Mouse (Mus musculus) lung, embryonic 14.5 days (tissue): ENCODE data around the gene Amn1. TPM values are rescaled to one million over a fixed set of nuclear protein-coding genes. Genes with fewer than 3 reads are reported as not detected.
"Not testable (repeated sequence)": the region's sequence is repeated elsewhere in the genome, so short reads cannot be mapped to it uniquely, and the experiment has no call there.

ENCODE experiments used
- ATAC-seq: fragments of 200-750 bp; cut with Nextera tagmentation; 2 replicates; pipeline ENCODE4 v1.8.0; 2017; ENCODE audit warnings: mild to moderate bottlenecking, moderate TSS enrichment, moderate library complexity; ENCODE audit not compliant: insufficient read depth
- DNase-seq: peaks from one replicate; pipeline ENCODE4 v3.0.0-alpha.2; 2015
- H3K27ac ChIP-seq: fragments of 300-500 bp; sonication (generic); 2 replicates; pipeline ENCODE4 v1.5.1; 2014; ENCODE audit warnings: low read depth, mild to moderate bottlenecking, moderate library complexity
- H3K27me3 ChIP-seq: fragments of 300-500 bp; sonication (generic); 2 replicates; pipeline ENCODE4 v1.6.1; 2014; ENCODE audit warnings: low read length, control low read depth; ENCODE audit not compliant: insufficient read depth
- H3K36me3 ChIP-seq: fragments of 300-500 bp; sonication (generic); 2 replicates; pipeline ENCODE4 v1.6.1; 2014; ENCODE audit warnings: control low read depth; ENCODE audit not compliant: insufficient read depth
- H3K4me1 ChIP-seq: fragments of 300-500 bp; sonication (generic); 2 replicates; pipeline ENCODE4 v1.6.1; 2014; ENCODE audit warnings: antibody characterized with exemption, control low read depth; ENCODE audit not compliant: insufficient read depth
- H3K4me2 ChIP-seq: fragments of 300-500 bp; sonication (generic); 2 replicates; pipeline ENCODE4 v1.6.1; 2014; ENCODE audit warnings: mild to moderate bottlenecking
- H3K4me3 ChIP-seq: fragments of 300-500 bp; sonication (generic); 2 replicates; pipeline ENCODE4 v1.5.1; 2014; ENCODE audit warnings: low read depth, low read length
- H3K9ac ChIP-seq: fragments of 300-500 bp; sonication (generic); 2 replicates; pipeline ENCODE4 v1.6.1; 2014
- H3K9me3 ChIP-seq: fragments of 300-500 bp; sonication (generic); 2 replicates; pipeline ENCODE4 v1.6.1; 2016; ENCODE audit warnings: low read depth, low read length, control low read depth
- CTCF ChIP-seq: IDR thresholded peaks from 2 replicates; pipeline ENCODE4 v1.5.1; 2016; ENCODE audit warnings: antibody characterized with exemption, low read depth
- WGBS: fragments of 180-500 bp; shearing (Covaris S2); extraction: QIAGEN DNeasy Blood & Tissue Kit; methylation state at CpG from one replicate; pipeline ENCODE4 v1.1.7; 2014; 5-methylcytosine and 5-hydroxymethylcytosine counted together
- polyA plus RNA-seq: library from polyadenylated mRNA; unstranded; fragments of >200 nt; fragmentation: Nextera tagmentation; extraction: Ambion mirVana; gene quantifications from 2 replicates; pipeline ENCODE4 v1.2.1, GENCODE M21; 2014

The Amn1 gene
- polyA plus RNA-seq, 1 experiment from 2014 or later = 28.2 TPM

GRCm38 (mm10) chr6:149174932-149175570, 13.5 kb downstream of the Amn1 start:
- DNase-seq = peak; percentile 40
- peak; percentile 52; the same call in 1 of the 2 replicates for ATAC-seq
- 73% methylated on average over 3 of the region's 3 CpGs for WGBS

GRCm38 (mm10) chr6:149173831-149174625, 14.5 kb downstream of the Amn1 start:
- Histone ChIP-seq H3K9ac (no peak overlapping the region), H3K4me1 (no peaks in the 10 kb centered on the region), H3K4me3 (no peak overlapping the region), H3K27me3 (no peaks in the 10 kb centered on the region), H3K27ac (peak overlapping the region; percentile 18; the same call in 1 of the 2 replicates), H3K36me3 (peaks cover 45% of the 10 kb centered on the region), H3K4me2 (no peak overlapping the region), H3K9me3 (peaks cover 6% of the 10 kb centered on the region)
- DNase-seq = peak; percentile 12
- TF ChIP-seq CTCF = no peak
- ATAC-seq = peak; percentile 28; the same call in 1 of the 2 replicates
- WGBS = 35% methylated on average over 4 of the region's 4 CpGs

More at GRCm38 (mm10) chr6:149174932-149175570, 13.5 kb downstream of the Amn1 start:
- no peak overlapping the region for H3K9ac ChIP-seq
- 0 out of 2 replicates have a peak overlapping the region, but pooled peaks have one; percentile 36 for H3K27ac ChIP-seq
- no peak for TF ChIP-seq CTCF
- H3K27me3 ChIP-seq = no peaks in the 10 kb centered on the region
- H3K36me3 ChIP-seq = peaks cover 46% of the 10 kb centered on the region
- H3K4me1 ChIP-seq = no peaks in the 10 kb centered on the region
- H3K4me3 ChIP-seq = no peak overlapping the region
- H3K9me3 ChIP-seq = peaks cover 6% of the 10 kb centered on the region
- H3K4me2 ChIP-seq = no peak overlapping the region

- not testable (repeated sequence) for H3K27me3 ChIP-seq, H3K9ac ChIP-seq, ATAC-seq, H3K4me3 ChIP-seq, H3K4me2 ChIP-seq, H3K27ac ChIP-seq, H3K9me3 ChIP-seq, DNase-seq, H3K4me1 ChIP-seq
- WGBS = 85% methylated on average over 4 of the region's 4 CpGs
- H3K36me3 ChIP-seq = peaks cover 35% of the 10 kb centered on the region
Measured at GRCm38 (mm10) chr6:149169965-149170364, 18.5 kb downstream of the Amn1 start.

- ATAC-seq (no peak), DNase-seq (no peak)
- TF ChIP-seq CTCF = no peak
- Histone ChIP-seq H3K27ac (no peak overlapping the region), H3K4me3 (no peak overlapping the region), H3K27me3 (no peaks in the 10 kb centered on the region), H3K9ac (no peak overlapping the region), H3K36me3 (peaks cover 35% of the 10 kb centered on the region), H3K4me2 (no peak overlapping the region), H3K9me3 (peaks cover 4% of the 10 kb centered on the region; the same call in 1 of the 2 replicates), H3K4me1 (no peaks in the 10 kb centered on the region)
- 92% methylated on average over 2 of the region's 2 CpGs for WGBS
Measured at GRCm38 (mm10) chr6:149168436-149168835, 20.1 kb downstream of the Amn1 start.

GRCm38 (mm10) chr6:149167672-149168071, 20.8 kb downstream of the Amn1 start:
- H3K36me3 ChIP-seq = peaks cover 35% of the 10 kb centered on the region
- no peak for TF ChIP-seq CTCF
- no peak overlapping the region for H3K4me3 ChIP-seq
- 88% methylated on average over 1 of the region's 1 CpGs for WGBS
- H3K9ac ChIP-seq = no peak overlapping the region
- H3K9me3 ChIP-seq = peaks cover 4% of the 10 kb centered on the region; the same call in 1 of the 2 replicates
- ATAC-seq = no peak
- H3K27me3 ChIP-seq = no peaks in the 10 kb centered on the region
- no peaks in the 10 kb centered on the region for H3K4me1 ChIP-seq
- no peak overlapping the region for H3K27ac ChIP-seq
- H3K4me2 ChIP-seq = no peak overlapping the region
- no peak for DNase-seq

GRCm38 (mm10) chr6:149167038-149167437, 21.5 kb downstream of the Amn1 start:
- peaks cover 41% of the 10 kb centered on the region for H3K36me3 ChIP-seq
- not testable (repeated sequence) for H3K4me3 ChIP-seq, H3K4me1 ChIP-seq, DNase-seq, H3K9ac ChIP-seq, H3K4me2 ChIP-seq, ATAC-seq, H3K9me3 ChIP-seq, H3K27me3 ChIP-seq, H3K27ac ChIP-seq
- 45% methylated on average over 3 of the region's 4 CpGs for WGBS
